Mouse (Mus musculus) stomach, embryonic 16.5 days (tissue): ENCODE measurements around the gene Apcs. TPM values are rescaled to one million over a fixed set of nuclear protein-coding genes. Genes with fewer than 3 reads are reported as not detected.

ENCODE experiments used
- ATAC-seq: fragments of 200-750 bp; cut with Nextera tagmentation; 2 replicates; pipeline ENCODE4 v1.8.0; 2017; ENCODE audit warnings: moderate number of reproducible peaks, moderate TSS enrichment; ENCODE audit not compliant: insufficient read depth, low FRiP score
- H3K27ac ChIP-seq: fragments of 300-500 bp; sonication (generic); 2 replicates; pipeline ENCODE4 v1.5.1; 2014; ENCODE audit warnings: low read length
- H3K27me3 ChIP-seq: fragments of 300-500 bp; sonication (generic); 2 replicates; pipeline ENCODE4 v1.6.1; 2014; ENCODE audit warnings: low read length, control low read depth, mixed read lengths; ENCODE audit not compliant: control insufficient read depth, insufficient read depth
- H3K36me3 ChIP-seq: fragments of 300-500 bp; sonication (generic); 2 replicates; pipeline ENCODE4 v1.6.1; 2014; ENCODE audit warnings: low read length; ENCODE audit not compliant: control insufficient read depth, insufficient read depth
- H3K4me1 ChIP-seq: fragments of 300-500 bp; sonication (generic); 2 replicates; pipeline ENCODE4 v1.6.1; 2014; ENCODE audit warnings: low read length, control low read depth, mixed read lengths; ENCODE audit not compliant: control insufficient read depth, insufficient read depth
- H3K4me2 ChIP-seq: fragments of 300-500 bp; sonication (generic); 2 replicates; pipeline ENCODE4 v1.6.1; 2014; ENCODE audit warnings: low read depth, low read length, mixed read lengths
- H3K4me3 ChIP-seq: fragments of 300-500 bp; sonication (generic); replicated peaks from 2 replicates; pipeline ENCODE4 v1.5.1; 2014; ENCODE audit warnings: mild to moderate bottlenecking, low read length
- H3K9ac ChIP-seq: fragments of 300-500 bp; sonication (generic); 2 replicates; pipeline ENCODE4 v1.6.1; 2014; ENCODE audit warnings: low read length
- H3K9me3 ChIP-seq: fragments of 300-500 bp; sonication (generic); replicated peaks from 2 replicates; pipeline ENCODE4 v1.6.1; 2016; ENCODE audit warnings: low read length, control low read depth; ENCODE audit not compliant: control insufficient read depth
- WGBS: fragments of 180-500 bp; shearing (Covaris S2); extraction: QIAGEN DNeasy Blood & Tissue Kit; methylation state at CpG from one replicate; pipeline ENCODE4 v1.1.7; 2014; 5-methylcytosine and 5-hydroxymethylcytosine counted together
- polyA plus RNA-seq: library from polyadenylated mRNA; unstranded; fragments of >200 nt; fragmentation: Nextera tagmentation; extraction: Ambion mirVana; gene quantifications from 2 replicates; pipeline ENCODE4 v1.2.1, GENCODE M21; 2015

The Apcs gene
- polyA plus RNA-seq, result 4.0 and 4.1 TPM in 2 replicates

GRCm38 (mm10) chr1:172894777-172895357 lies at the start of gene Apcs:
Gene Apcs (minus strand): TSS chr1:172895041.
- Histone ChIP-seq H3K4me3 (no peak within 1 kb of the TSS), H3K9ac (no peak within 1 kb of the TSS), H3K27me3 (no peaks in the 10 kb centered on the region), H3K9me3 (no peaks in the 10 kb centered on the region), H3K36me3 (no peaks in the 10 kb centered on the region), H3K4me2 (no peak within 1 kb of the TSS), H3K27ac (no peak within 1 kb of the TSS), H3K4me1 (no peaks in the 10 kb centered on the region)
- ATAC-seq, result no peak
- 44% methylated on average over 2 of the region's 2 CpGs for WGBS

GRCm38 (mm10) chr1:172932197-172932596 lies 37.4 kb upstream of the Apcs start:
- Histone ChIP-seq H3K9me3 (no peaks in the 10 kb centered on the region), H3K4me3 (no peak overlapping the region), H3K4me2 (no peak overlapping the region), H3K36me3 (no peaks in the 10 kb centered on the region), H3K27me3 (no peaks in the 10 kb centered on the region), H3K9ac (no peak overlapping the region), H3K27ac (no peak overlapping the region), H3K4me1 (no peaks in the 10 kb centered on the region)
- WGBS, result 86% methylated on average over 2 of the region's 2 CpGs
- no peak for ATAC-seq

- Histone ChIP-seq H3K4me1 (no peaks in the 10 kb centered on the region), H3K27ac (no peak overlapping the region), H3K4me2 (no peak overlapping the region), H3K36me3 (no peaks in the 10 kb centered on the region), H3K9me3 (no peaks in the 10 kb centered on the region), H3K27me3 (no peaks in the 10 kb centered on the region), H3K4me3 (no peak overlapping the region), H3K9ac (no peak overlapping the region)
- WGBS, result 85% methylated on average over 2 of the region's 2 CpGs
- no peak for ATAC-seq
Observed at GRCm38 (mm10) chr1:172918450-172918849, 23.6 kb upstream of the Apcs start.

GRCm38 (mm10) chr1:172917115-172917514 lies 22.3 kb upstream of the Apcs start:
- WGBS, result 80% methylated on average over 1 of the region's 1 CpGs
- Histone ChIP-seq H3K9ac (no peak overlapping the region), H3K9me3 (no peaks in the 10 kb centered on the region), H3K27me3 (no peaks in the 10 kb centered on the region), H3K4me1 (no peaks in the 10 kb centered on the region), H3K4me3 (no peak overlapping the region), H3K4me2 (no peak overlapping the region), H3K36me3 (no peaks in the 10 kb centered on the region), H3K27ac (no peak overlapping the region)
- no peak for ATAC-seq

- Histone ChIP-seq H3K9ac (no peak overlapping the region), H3K9me3 (no peaks in the 10 kb centered on the region), H3K27me3 (no peaks in the 10 kb centered on the region), H3K27ac (no peak overlapping the region), H3K4me1 (no peaks in the 10 kb centered on the region), H3K36me3 (no peaks in the 10 kb centered on the region), H3K4me3 (no peak overlapping the region), H3K4me2 (no peak overlapping the region)
- ATAC-seq, result no peak
Observed at GRCm38 (mm10) chr1:172903313-172903712, 8.5 kb upstream of the Apcs start.

GRCm38 (mm10) chr1:172895435-172895834 lies 594 bp upstream of the Apcs start:
- Histone ChIP-seq H3K4me3 (no peak overlapping the region), H3K27me3 (no peaks in the 10 kb centered on the region), H3K27ac (no peak overlapping the region), H3K36me3 (no peaks in the 10 kb centered on the region), H3K4me2 (no peak overlapping the region), H3K9ac (no peak overlapping the region), H3K9me3 (no peaks in the 10 kb centered on the region), H3K4me1 (no peaks in the 10 kb centered on the region)
- ATAC-seq, result no peak
- 76% methylated on average over 2 of the region's 2 CpGs for WGBS

- no peaks in the 10 kb centered on the region for H3K4me1 ChIP-seq
- no peak overlapping the region for H3K27ac ChIP-seq
- WGBS, result 46% methylated on average over 1 of the region's 1 CpGs
- no peak overlapping the region for H3K4me2 ChIP-seq
- no peak overlapping the region for H3K4me3 ChIP-seq
- H3K36me3 ChIP-seq, result no peaks in the 10 kb centered on the region
- no peaks in the 10 kb centered on the region for H3K27me3 ChIP-seq
- H3K9me3 ChIP-seq, result no peaks in the 10 kb centered on the region
- H3K9ac ChIP-seq, result no peak overlapping the region
- no peak for ATAC-seq
Observed at GRCm38 (mm10) chr1:172876675-172877074, 18.2 kb downstream of the Apcs start.

- no peak for ATAC-seq
- H3K27ac ChIP-seq, result no peak overlapping the region
Observed at GRCm38 (mm10) chr1:172875265-172875664, 19.6 kb downstream of the Apcs start.

GRCm38 (mm10) chr1:172848171-172848570 lies 46.7 kb downstream of the Apcs start:
- H3K4me1 ChIP-seq, result no peaks in the 10 kb centered on the region
- H3K9me3 ChIP-seq, result no peaks in the 10 kb centered on the region
- ATAC-seq, result no peak
- no peak overlapping the region for H3K9ac ChIP-seq
- H3K36me3 ChIP-seq, result no peaks in the 10 kb centered on the region
- no peaks in the 10 kb centered on the region for H3K27me3 ChIP-seq
- 85% methylated on average over 2 of the region's 2 CpGs for WGBS
- H3K4me2 ChIP-seq, result no peak overlapping the region
- no peak overlapping the region for H3K4me3 ChIP-seq
- H3K27ac ChIP-seq, result no peak overlapping the region

More at GRCm38 (mm10) chr1:172875265-172875664, 19.6 kb downstream of the Apcs start:
- H3K27me3 ChIP-seq, result no peaks in the 10 kb centered on the region
- H3K4me1 ChIP-seq, result no peaks in the 10 kb centered on the region
- no peaks in the 10 kb centered on the region for H3K36me3 ChIP-seq
- no peak overlapping the region for H3K4me2 ChIP-seq
- no peak overlapping the region for H3K4me3 ChIP-seq
- H3K9me3 ChIP-seq, result no peaks in the 10 kb centered on the region
- 57% methylated on average over 4 of the region's 4 CpGs for WGBS
- no peak overlapping the region for H3K9ac ChIP-seq
